Mouse (Mus musculus) kidney, embryonic 15.5 days (tissue): ENCODE measurements around the gene Clasp1. TPM values are rescaled to one million over a fixed set of nuclear protein-coding genes. Genes with fewer than 3 reads are reported as not detected.
A peak's percentile ranks its signal among the peaks of the same experiment; 100 is the strongest.

ENCODE experiments used
- ATAC-seq: fragments of 200-750 bp; cut with Nextera tagmentation; replicated peaks from 2 replicates; pipeline ENCODE4 v1.8.0; 2017; ENCODE audit warnings: moderate TSS enrichment; ENCODE audit not compliant: low FRiP score
- H3K27ac ChIP-seq: fragments of 300-500 bp; sonication (generic); 2 replicates; pipeline ENCODE4 v1.5.1; 2015; ENCODE audit warnings: mild to moderate bottlenecking, inconsistent platforms
- H3K27me3 ChIP-seq: fragments of 300-500 bp; sonication (generic); 2 replicates; pipeline ENCODE4 v1.6.1; 2015; ENCODE audit warnings: inconsistent platforms
- H3K36me3 ChIP-seq: fragments of 300-500 bp; sonication (generic); 2 replicates; pipeline ENCODE4 v1.6.1; 2015; ENCODE audit warnings: inconsistent platforms
- H3K4me1 ChIP-seq: fragments of 300-500 bp; sonication (generic); 2 replicates; pipeline ENCODE4 v1.6.1; 2015; ENCODE audit warnings: inconsistent platforms
- H3K4me2 ChIP-seq: fragments of 300-500 bp; sonication (generic); 2 replicates; pipeline ENCODE4 v1.6.1; 2015; ENCODE audit warnings: moderate library complexity, mild to moderate bottlenecking, inconsistent platforms
- H3K4me3 ChIP-seq: fragments of 300-500 bp; sonication (generic); replicated peaks from 2 replicates; pipeline ENCODE4 v1.5.1; 2015; ENCODE audit warnings: mild to moderate bottlenecking, inconsistent platforms
- H3K9ac ChIP-seq: fragments of 300-500 bp; sonication (generic); 2 replicates; pipeline ENCODE4 v1.6.1; 2015; ENCODE audit warnings: mild to moderate bottlenecking, inconsistent platforms
- H3K9me3 ChIP-seq: fragments of 300-500 bp; sonication (generic); replicated peaks from 2 replicates; pipeline ENCODE4 v1.6.1; 2016; ENCODE audit warnings: inconsistent platforms
- WGBS: fragments of 180-500 bp; shearing (Covaris S2); methylation state at CpG from one replicate; pipeline ENCODE4 v1.1.7; 2015; ENCODE audit warnings: mixed read lengths; 5-methylcytosine and 5-hydroxymethylcytosine counted together
- polyA plus RNA-seq: library from polyadenylated mRNA; unstranded; fragments of >200 nt; fragmentation: Nextera tagmentation; extraction: Ambion mirVana; gene quantifications from 2 replicates; pipeline ENCODE4 v1.2.1, GENCODE M21; 2015

Gene Clasp1
- polyA plus RNA-seq, 1 experiment from 2014 or later: 50.1 TPM

GRCm38 (mm10) chr1:118438332-118438731, 49.5 kb downstream of the Clasp1 start:
- no peak for ATAC-seq
- H3K4me3 ChIP-seq: no peak overlapping the region
- 0 out of 2 replicates have a peak, but pooled peaks cover 2% of the 10 kb centered on the region for H3K4me1 ChIP-seq
- H3K27me3 ChIP-seq: no peaks in the 10 kb centered on the region
- peaks cover 6% of the 10 kb centered on the region; the same call in 1 of the 2 replicates for H3K36me3 ChIP-seq
- no peak overlapping the region for H3K4me2 ChIP-seq
- no peak overlapping the region for H3K9ac ChIP-seq
- no peak overlapping the region for H3K27ac ChIP-seq
- H3K9me3 ChIP-seq: no peaks in the 10 kb centered on the region

- Histone ChIP-seq H3K9me3 (no peaks in the 10 kb centered on the region), H3K4me3 (no peak overlapping the region), H3K4me2 (no peak overlapping the region), H3K27ac (no peak overlapping the region), H3K27me3 (no peaks in the 10 kb centered on the region), H3K36me3 (no peaks in the 10 kb centered on the region), H3K9ac (no peak overlapping the region), H3K4me1 (peaks cover 18% of the 10 kb centered on the region)
- 93% methylated on average over 1 of the region's 1 CpGs for WGBS
- ATAC-seq: no peak
These were observed 51.7 kb downstream of the Clasp1 start for GRCm38 (mm10) chr1:118440547-118440946.

- no peak for ATAC-seq
- H3K27ac ChIP-seq: no peak overlapping the region
- H3K4me2 ChIP-seq: no peak overlapping the region
- no peaks in the 10 kb centered on the region for H3K27me3 ChIP-seq
- H3K9ac ChIP-seq: no peak overlapping the region
- no peaks in the 10 kb centered on the region for H3K36me3 ChIP-seq
- 82% methylated on average over 7 of the region's 7 CpGs for WGBS
- H3K9me3 ChIP-seq: no peaks in the 10 kb centered on the region
- no peak overlapping the region for H3K4me3 ChIP-seq
- peaks cover 29% of the 10 kb centered on the region for H3K4me1 ChIP-seq
These were observed 55.6 kb downstream of the Clasp1 start for GRCm38 (mm10) chr1:118444420-118444819.

GRCm38 (mm10) chr1:118444988-118445387, 56.1 kb downstream of the Clasp1 start:
- peaks cover 29% of the 10 kb centered on the region for H3K4me1 ChIP-seq
- H3K9ac ChIP-seq: no peak overlapping the region
- no peak for ATAC-seq
- H3K9me3 ChIP-seq: no peaks in the 10 kb centered on the region
- H3K4me3 ChIP-seq: no peak overlapping the region
- H3K36me3 ChIP-seq: no peaks in the 10 kb centered on the region
- no peak overlapping the region for H3K4me2 ChIP-seq
- 35% methylated on average over 3 of the region's 3 CpGs for WGBS
- no peak overlapping the region for H3K27ac ChIP-seq
- H3K27me3 ChIP-seq: no peaks in the 10 kb centered on the region

GRCm38 (mm10) chr1:118445441-118445840, 56.6 kb downstream of the Clasp1 start:
- Histone ChIP-seq H3K36me3 (no peaks in the 10 kb centered on the region), H3K4me3 (no peak overlapping the region), H3K27ac (no peak overlapping the region; the same call in 1 of the 2 replicates), H3K9ac (no peak overlapping the region), H3K4me1 (peaks cover 29% of the 10 kb centered on the region), H3K4me2 (no peak overlapping the region), H3K27me3 (no peaks in the 10 kb centered on the region), H3K9me3 (no peaks in the 10 kb centered on the region)
- WGBS: 66% methylated on average over 6 of the region's 6 CpGs
- ATAC-seq: no peak

- Histone ChIP-seq H3K36me3 (no peaks in the 10 kb centered on the region), H3K9ac (no peak overlapping the region), H3K4me3 (no peak overlapping the region), H3K27me3 (no peaks in the 10 kb centered on the region), H3K27ac (no peak overlapping the region; the same call in 1 of the 2 replicates), H3K4me2 (no peak overlapping the region), H3K4me1 (peaks cover 29% of the 10 kb centered on the region), H3K9me3 (no peaks in the 10 kb centered on the region)
- 69% methylated on average over 3 of the region's 3 CpGs for WGBS
- no peak for ATAC-seq
These were observed 57.1 kb downstream of the Clasp1 start for GRCm38 (mm10) chr1:118446006-118446405.

GRCm38 (mm10) chr1:118447131-118447530, 58.3 kb downstream of the Clasp1 start:
- WGBS: 92% methylated on average over 2 of the region's 2 CpGs
- H3K27me3 ChIP-seq: no peaks in the 10 kb centered on the region
- H3K4me3 ChIP-seq: no peak overlapping the region
- H3K27ac ChIP-seq: no peak overlapping the region
- H3K9ac ChIP-seq: no peak overlapping the region
- no peak overlapping the region for H3K4me2 ChIP-seq
- H3K36me3 ChIP-seq: no peaks in the 10 kb centered on the region
- peaks cover 29% of the 10 kb centered on the region for H3K4me1 ChIP-seq
- no peak for ATAC-seq
- no peaks in the 10 kb centered on the region for H3K9me3 ChIP-seq

GRCm38 (mm10) chr1:118448214-118448613, 59.4 kb downstream of the Clasp1 start:
- Histone ChIP-seq H3K9ac (no peak overlapping the region), H3K4me1 (peaks cover 30% of the 10 kb centered on the region), H3K4me3 (no peak overlapping the region), H3K9me3 (no peaks in the 10 kb centered on the region), H3K36me3 (0 out of 2 replicates have a peak, but pooled peaks cover 2% of the 10 kb centered on the region), H3K27ac (no peak overlapping the region), H3K27me3 (no peaks in the 10 kb centered on the region), H3K4me2 (no peak overlapping the region)
- no peak for ATAC-seq
- 83% methylated on average over 1 of the region's 1 CpGs for WGBS

GRCm38 (mm10) chr1:118450891-118451450, 62.1 kb downstream of the Clasp1 start:
- no peaks in the 10 kb centered on the region for H3K9me3 ChIP-seq
- H3K36me3 ChIP-seq: 0 out of 2 replicates have a peak, but pooled peaks cover 2% of the 10 kb centered on the region
- no peak overlapping the region for H3K4me3 ChIP-seq
- no peak overlapping the region for H3K9ac ChIP-seq
- H3K4me1 ChIP-seq: peaks cover 14% of the 10 kb centered on the region
- ATAC-seq: no peak
- H3K27ac ChIP-seq: no peak overlapping the region
- no peaks in the 10 kb centered on the region for H3K27me3 ChIP-seq
- H3K4me2 ChIP-seq: no peak overlapping the region
- WGBS: 91% methylated on average over 3 of the region's 3 CpGs

- Histone ChIP-seq H3K9ac (no peak overlapping the region), H3K4me2 (no peak overlapping the region), H3K4me1 (peaks cover 34% of the 10 kb centered on the region), H3K4me3 (no peak overlapping the region), H3K9me3 (no peaks in the 10 kb centered on the region), H3K27ac (no peak overlapping the region), H3K36me3 (0 out of 2 replicates have a peak, but pooled peaks cover 2% of the 10 kb centered on the region), H3K27me3 (no peaks in the 10 kb centered on the region)
- no peak for ATAC-seq
- WGBS: 82% methylated on average over 4 of the region's 4 CpGs
These were observed 64.7 kb downstream of the Clasp1 start for GRCm38 (mm10) chr1:118453577-118453976.

- Histone ChIP-seq H3K9me3 (no peaks in the 10 kb centered on the region), H3K4me3 (no peak overlapping the region), H3K4me1 (peaks cover 37% of the 10 kb centered on the region), H3K27me3 (no peaks in the 10 kb centered on the region), H3K4me2 (no peak overlapping the region), H3K9ac (no peak overlapping the region), H3K36me3 (0 out of 2 replicates have a peak, but pooled peaks cover 2% of the 10 kb centered on the region), H3K27ac (no peak overlapping the region)
- no peak for ATAC-seq
- 73% methylated on average over 4 of the region's 4 CpGs for WGBS
These were observed 66.0 kb downstream of the Clasp1 start for GRCm38 (mm10) chr1:118454817-118455216.

GRCm38 (mm10) chr1:118457256-118457882, 68.5 kb downstream of the Clasp1 start:
- H3K9me3 ChIP-seq: no peaks in the 10 kb centered on the region
- 51% methylated on average over 11 of the region's 11 CpGs for WGBS
- H3K27me3 ChIP-seq: no peaks in the 10 kb centered on the region
- no peak overlapping the region for H3K4me3 ChIP-seq
- 0 out of 2 replicates have a peak overlapping the region, but pooled peaks have one; percentile 27 for H3K27ac ChIP-seq
- H3K4me2 ChIP-seq: peak overlapping the region; percentile 72; the same call in 1 of the 2 replicates
- H3K9ac ChIP-seq: no peak overlapping the region
- no peak for ATAC-seq
- peaks cover 23% of the 10 kb centered on the region for H3K36me3 ChIP-seq
- H3K4me1 ChIP-seq: peaks cover 43% of the 10 kb centered on the region
